Mouse (Mus musculus) ES-E14 (cell line): ENCODE measurements around the gene Bcas3. TPM values are rescaled to one million over a fixed set of nuclear protein-coding genes. Genes with fewer than 3 reads are reported as not detected.

Experiments used
- DNase-seq: peaks from one replicate; pipeline ENCODE4 v3.0.0-alpha.2; 2013; ENCODE audit warnings: low read depth, low spot score
- H3K27ac ChIP-seq: 2 replicates; pipeline ENCODE4 v1.5.1; 2012; ENCODE audit warnings: low read depth, mild to moderate bottlenecking, low read length, moderate library complexity, mixed read lengths; ENCODE audit not compliant: poor library complexity, insufficient read depth, severe bottlenecking
- H3K36me3 ChIP-seq: 2 replicates; pipeline ENCODE4 v1.6.1; 2012; ENCODE audit warnings: mild to moderate bottlenecking, low read length, moderate library complexity, mixed read lengths; ENCODE audit not compliant: control insufficient read depth, poor library complexity, insufficient read depth, severe bottlenecking
- H3K4me1 ChIP-seq, 2 experiments: fragments of 150-350 bp in 1 of 2; sonication (generic) in 1 of 2; 2 replicates each; pipeline ENCODE4 v1.6.1; 2012; ENCODE audit warnings: low read length in 2 of 2, mild to moderate bottlenecking in 1 of 2, mixed read lengths in 1 of 2; ENCODE audit not compliant: control insufficient read depth in 2 of 2, insufficient read depth in 2 of 2, poor library complexity in 1 of 2
- H3K4me3 ChIP-seq, 2 experiments: fragments of 150-350 bp in 1 of 2; sonication (generic) in 1 of 2; 2 replicates each; pipeline ENCODE4 v1.5.1; 2012; ENCODE audit warnings: low read length in 2 of 2, low read depth in 1 of 2, mild to moderate bottlenecking in 1 of 2, mixed read lengths in 1 of 2; ENCODE audit not compliant: insufficient read depth in 1 of 2, poor library complexity in 1 of 2, severe bottlenecking in 1 of 2
- H3K9ac ChIP-seq: 2 replicates; pipeline ENCODE4 v1.6.1; 2012; ENCODE audit warnings: low read depth, mild to moderate bottlenecking, low read length, mixed read lengths; ENCODE audit not compliant: poor library complexity, insufficient read depth, severe bottlenecking
- H3K9me3 ChIP-seq: fragments of 150-350 bp; sonication (generic); 2 replicates; pipeline ENCODE4 v1.6.1; 2012; ENCODE audit warnings: low read depth, mild to moderate bottlenecking, low read length; ENCODE audit not compliant: control insufficient read depth, insufficient read depth
- CHD2 ChIP-seq: IDR thresholded peaks from 2 replicates; pipeline ENCODE4 v1.6.1; 2014; ENCODE audit warnings: mild to moderate bottlenecking, low read depth, low read length, inconsistent platforms
- HCFC1 ChIP-seq: IDR thresholded peaks from 2 replicates; pipeline ENCODE4 v1.6.1; 2012; ENCODE audit warnings: low read length, inconsistent platforms, borderline replicate concordance; ENCODE audit not compliant: insufficient read depth
- MAFK ChIP-seq: IDR thresholded peaks from 2 replicates; pipeline ENCODE4 v1.6.1; 2014; ENCODE audit warnings: mild to moderate bottlenecking, low read depth, low read length, inconsistent platforms; ENCODE audit not compliant: insufficient read depth
- ZC3H11A ChIP-seq: IDR thresholded peaks from 2 replicates; pipeline ENCODE4 v1.6.1; 2012; ENCODE audit warnings: low read depth, mild to moderate bottlenecking, inconsistent platforms, low read length, borderline replicate concordance
- ZNF384 ChIP-seq: IDR thresholded peaks from 2 replicates; pipeline ENCODE4 v1.6.1; 2012; ENCODE audit warnings: low read depth, low read length, inconsistent platforms
- in situ Hi-C, 2 experiments: fragments of 600-800 bp; cut with MboI; formaldehyde crosslinking; loops; one replicate each; pipeline ENCODE4 v1.15.1; 2025; ENCODE audit warnings: low sequenced_read_pairs in 2 of 2, inconsistent platforms in 1 of 2; ENCODE audit not compliant: unreplicated experiment in 2 of 2
- total RNA-seq: library from RNA; depleted of rRNA; stranded (reverse); fragments of 300-350 nt; gene quantifications from 2 replicates; pipeline ENCODE4 v1.2.3, GENCODE M21; 2012

Bcas3 gene
- total RNA-seq, 1 experiment: 23.6 TPM

GRCm38 (mm10) chr11:85814678-85815077, 461.7 kb downstream of the Bcas3 start:
- no peak for DNase-seq
- no peak for TF ChIP-seq HCFC1
- H3K4me3 ChIP-seq: no peak overlapping the region
- no peak overlapping the region for H3K9ac ChIP-seq
- no peaks in the 10 kb centered on the region for H3K4me1 ChIP-seq
- no peaks in the 10 kb centered on the region for H3K9me3 ChIP-seq
- H3K27ac ChIP-seq: no peak overlapping the region
- in situ Hi-C loops: no loop called here
- no peaks in the 10 kb centered on the region for H3K36me3 ChIP-seq

- DNase-seq: no peak
- Histone ChIP-seq H3K9me3 (no peaks in the 10 kb centered on the region), H3K4me1 (no peaks in the 10 kb centered on the region), H3K4me3 (no peak overlapping the region), H3K27ac (no peak overlapping the region), H3K36me3 (no peaks in the 10 kb centered on the region), H3K9ac (no peak overlapping the region)
- in situ Hi-C loops: no loop called here
- TF ChIP-seq HCFC1 (no peak), MAFK (no peak), ZNF384 (no peak), ZC3H11A (no peak), CHD2 (no peak)
Measured at GRCm38 (mm10) chr11:85816471-85816870, 463.5 kb downstream of the Bcas3 start.

- Histone ChIP-seq H3K9me3 (no peaks in the 10 kb centered on the region), H3K4me1 (no peaks in the 10 kb centered on the region), H3K36me3 (no peaks in the 10 kb centered on the region), H3K9ac (no peak overlapping the region), H3K27ac (no peak overlapping the region), H3K4me3 (no peak overlapping the region)
- TF ChIP-seq MAFK (no peak), HCFC1 (no peak), ZC3H11A (no peak), ZNF384 (no peak), CHD2 (no peak)
- DNase-seq: no peak
- in situ Hi-C loops: no loop called here
Measured at GRCm38 (mm10) chr11:85818401-85818800, 465.4 kb downstream of the Bcas3 start.

- Histone ChIP-seq H3K9me3 (no peaks in the 10 kb centered on the region), H3K4me3 (no peak overlapping the region), H3K27ac (no peak overlapping the region), H3K4me1 (no peaks in the 10 kb centered on the region), H3K36me3 (no peaks in the 10 kb centered on the region), H3K9ac (no peak overlapping the region)
- in situ Hi-C loops: loop anchor here (5.0 to 10.0 kb wide), 3 partner anchors 106 to 436 kb away; no protein-coding TSS in a partner anchor
- TF ChIP-seq HCFC1: no peak
- no peak for TF ChIP-seq ZC3H11A
- no peak for DNase-seq
Measured at GRCm38 (mm10) chr11:85820959-85821358, 468.0 kb downstream of the Bcas3 start.

GRCm38 (mm10) chr11:85821659-85822058, 468.7 kb downstream of the Bcas3 start:
- Histone ChIP-seq H3K36me3 (no peaks in the 10 kb centered on the region), H3K4me1 (no peaks in the 10 kb centered on the region), H3K4me3 (no peak overlapping the region), H3K9ac (no peak overlapping the region), H3K27ac (no peak overlapping the region), H3K9me3 (no peaks in the 10 kb centered on the region)
- TF ChIP-seq ZNF384: no peak
- TF ChIP-seq CHD2: no peak
- no peak for TF ChIP-seq HCFC1
- TF ChIP-seq ZC3H11A: no peak
- TF ChIP-seq MAFK: no peak
- in situ Hi-C loops: loop anchor here (5.0 to 10.0 kb wide), 3 partner anchors 107 to 437 kb away; no protein-coding TSS in a partner anchor
- DNase-seq: no peak
